Mouse (Mus musculus) myocyte (in vitro differentiated cells): ENCODE data around the gene Zc3h6. TPM values are rescaled to one million over a fixed set of nuclear protein-coding genes. Genes with fewer than 3 reads are reported as not detected.

Experiments used
- H3K27me3 ChIP-seq: one replicate; pipeline ENCODE4 v1.6.1; 2011; ENCODE audit not compliant: control insufficient read depth, insufficient read depth, insufficient read length
- H3K36me3 ChIP-seq: one replicate; pipeline ENCODE4 v1.6.1; 2011; ENCODE audit not compliant: control insufficient read depth, insufficient read depth
- H3K4me2 ChIP-seq: one replicate; pipeline ENCODE4 v1.6.1; 2011; ENCODE audit warnings: low read depth, control low read depth
- H3K4me3 ChIP-seq: one replicate; pipeline ENCODE4 v1.5.1; 2011; ENCODE audit warnings: mild to moderate bottlenecking, control low read depth, moderate library complexity
- H3K79me2 ChIP-seq: one replicate; pipeline ENCODE4 v1.6.1; 2011; ENCODE audit not compliant: control insufficient read depth, insufficient read depth
- H3ac ChIP-seq: one replicate; pipeline ENCODE4 v1.6.1; 2011; ENCODE audit not compliant: control insufficient read depth, insufficient read length
- CEBPB ChIP-seq: IDR thresholded peaks from 2 replicates; pipeline ENCODE4 v1.6.1; 2011; ENCODE audit warnings: mild to moderate bottlenecking, moderate library complexity; ENCODE audit not compliant: poor library complexity, insufficient read depth, severe bottlenecking
- E2F4 ChIP-seq: IDR thresholded peaks from one replicate; pipeline ENCODE4 v1.6.1; 2011; ENCODE audit warnings: mild to moderate bottlenecking, control low read depth, moderate library complexity; ENCODE audit not compliant: insufficient read depth
- MYOD1 ChIP-seq, 3 experiments: IDR thresholded peaks; one replicate each; pipeline ENCODE4 v1.6.1; 2011; ENCODE audit warnings: control low read depth in 2 of 3, low read depth in 2 of 3, mild to moderate bottlenecking in 2 of 3, moderate library complexity in 1 of 3; ENCODE audit not compliant: insufficient read length in 2 of 3, control insufficient read depth in 1 of 3
- MYOG ChIP-seq, 3 experiments: IDR thresholded peaks; one replicate each; pipeline ENCODE4 v1.6.1; 2011; ENCODE audit warnings: control low read depth in 2 of 3, low read depth in 2 of 3, mild to moderate bottlenecking in 2 of 3; ENCODE audit not compliant: insufficient read length in 2 of 3, control insufficient read depth in 1 of 3, insufficient read depth in 1 of 3
- POLR2A ChIP-seq: IDR thresholded peaks from one replicate; pipeline ENCODE4 v1.6.1; 2011; ENCODE audit warnings: low read depth, mild to moderate bottlenecking, control low read depth, moderate library complexity; ENCODE audit not compliant: insufficient read length
- POLR2AphosphoS2 ChIP-seq: IDR thresholded peaks from one replicate; pipeline ENCODE4 v1.6.1; 2011; ENCODE audit warnings: low read depth, control low read depth; ENCODE audit not compliant: insufficient read length
- REST ChIP-seq: IDR thresholded peaks from one replicate; pipeline ENCODE4 v1.6.1; 2011; ENCODE audit warnings: mild to moderate bottlenecking, control low read depth, moderate library complexity; ENCODE audit not compliant: insufficient read depth, insufficient read length
- SRF ChIP-seq: IDR thresholded peaks from one replicate; pipeline ENCODE4 v1.6.1; 2011; ENCODE audit warnings: low read depth; ENCODE audit not compliant: control insufficient read depth, insufficient read length
- TCF12 ChIP-seq: IDR thresholded peaks from one replicate; pipeline ENCODE4 v1.6.1; 2011; ENCODE audit warnings: mild to moderate bottlenecking, control low read depth; ENCODE audit not compliant: poor library complexity, insufficient read depth, severe bottlenecking
- TCF3 ChIP-seq: IDR thresholded peaks from one replicate; pipeline ENCODE4 v1.6.1; 2011; ENCODE audit warnings: low read depth, control low read depth; ENCODE audit not compliant: insufficient read length
- USF1 ChIP-seq: IDR thresholded peaks from one replicate; pipeline ENCODE4 v1.6.1; 2011; ENCODE audit warnings: low read depth, mild to moderate bottlenecking, control low read depth, moderate library complexity
- polyA plus RNA-seq: library from polyadenylated mRNA; unstranded; fragments of >200 nt; fragmentation: generic; extraction: Trizol; gene quantifications from one replicate; pipeline ENCODE4 v1.2.1, GENCODE M21; 2012; ENCODE audit warnings: missing spikeins

Gene Zc3h6
- polyA plus RNA-seq, 1 experiment: 1.6 TPM

GRCm38 (mm10) chr2:129020106-129020505 lies 52.9 kb downstream of the Zc3h6 start:
- H3K4me3 ChIP-seq: no peak overlapping the region
- H3ac ChIP-seq: no peak overlapping the region
- no peaks in the 10 kb centered on the region for H3K79me2 ChIP-seq
- no peaks in the 10 kb centered on the region for H3K27me3 ChIP-seq
- H3K36me3 ChIP-seq: no peaks in the 10 kb centered on the region
- TF ChIP-seq TCF3 (no peak), REST (no peak), MYOG (IDR thresholded peaks at IDR 0.05; ENCODE audit: control insufficient read depth in 1 of 3, insufficient read depth in 1 of 3, insufficient read length in 2 of 3, low read depth in 2 of 3) (no peak), CEBPB (no peak), E2F4 (no peak), POLR2AphosphoS2 (no peak), TCF12 (no peak), MYOD1 (IDR thresholded peaks at IDR 0.05; ENCODE audit: control insufficient read depth in 1 of 3, insufficient read length in 2 of 3, low read depth in 2 of 3) (no peak)
- H3K4me2 ChIP-seq: no peak overlapping the region

- H3K4me3 ChIP-seq: no peak overlapping the region
- H3K4me2 ChIP-seq: no peak overlapping the region
- H3K36me3 ChIP-seq: no peaks in the 10 kb centered on the region
- H3K79me2 ChIP-seq: no peaks in the 10 kb centered on the region
- TF ChIP-seq TCF12 (no peak), POLR2AphosphoS2 (no peak), CEBPB (no peak), MYOG (IDR thresholded peaks at IDR 0.05; ENCODE audit: control insufficient read depth in 1 of 3, insufficient read depth in 1 of 3, insufficient read length in 2 of 3, low read depth in 2 of 3) (no peak), SRF (no peak)
- no peaks in the 10 kb centered on the region for H3K27me3 ChIP-seq
- no peak overlapping the region for H3ac ChIP-seq
Measured at GRCm38 (mm10) chr2:129024820-129025219, 57.6 kb downstream of the Zc3h6 start.

GRCm38 (mm10) chr2:129035381-129035780 lies 68.2 kb downstream of the Zc3h6 start:
- no peak overlapping the region for H3K4me3 ChIP-seq
- TF ChIP-seq TCF3 (no peak), POLR2A (no peak), USF1 (no peak), TCF12 (no peak), CEBPB (no peak), REST (no peak), E2F4 (no peak)

GRCm38 (mm10) chr2:129038426-129038936 lies 71.3 kb downstream of the Zc3h6 start:
- Histone ChIP-seq H3ac (no peak overlapping the region), H3K79me2 (no peaks in the 10 kb centered on the region), H3K4me3 (no peak overlapping the region), H3K4me2 (peak overlapping the region; percentile 62), H3K36me3 (no peaks in the 10 kb centered on the region), H3K27me3 (no peaks in the 10 kb centered on the region)
- TF ChIP-seq E2F4: no peak
- no peak for TF ChIP-seq REST
- no peak for TF ChIP-seq USF1
- TF ChIP-seq TCF12: no peak

More at GRCm38 (mm10) chr2:129035381-129035780, 68.2 kb downstream of the Zc3h6 start:
- no peaks in the 10 kb centered on the region for H3K79me2 ChIP-seq
- H3K27me3 ChIP-seq: no peaks in the 10 kb centered on the region
- H3K4me2 ChIP-seq: no peak overlapping the region
- H3K36me3 ChIP-seq: no peaks in the 10 kb centered on the region
- H3ac ChIP-seq: no peak overlapping the region

GRCm38 (mm10) chr2:129038937-129039631 lies 71.9 kb downstream of the Zc3h6 start:
- TF ChIP-seq POLR2A (no peak), MYOD1 (IDR thresholded peaks at IDR 0.05; ENCODE audit: control insufficient read depth in 1 of 3, insufficient read length in 2 of 3, low read depth in 2 of 3) (peak in 1 of 3 experiments; percentile 29)
- H3K27me3 ChIP-seq: no peaks in the 10 kb centered on the region
- no peak overlapping the region for H3K4me3 ChIP-seq
- H3K79me2 ChIP-seq: no peaks in the 10 kb centered on the region
- H3ac ChIP-seq: no peak overlapping the region
- peak overlapping the region; percentile 62 for H3K4me2 ChIP-seq
- no peaks in the 10 kb centered on the region for H3K36me3 ChIP-seq
